Mouse (Mus musculus) kidney, adult 2 months (tissue): ENCODE results near the gene Shld1.

Experiments used
- CTCF ChIP-seq: fragments of 200-500 bp; conservative IDR thresholded peaks from 2 replicates; pipeline ENCODE4 v1.5.1; 2011; ENCODE audit warnings: low read depth, mild to moderate bottlenecking, control low read depth, low read length, moderate library complexity, mixed read lengths; ENCODE audit not compliant: insufficient read depth, insufficient read length
- POLR2A ChIP-seq: fragments of 200-500 bp; IDR thresholded peaks from one replicate; pipeline ENCODE4 v1.6.1; 2011; ENCODE audit warnings: low read depth, low read length, control low read depth

- TF ChIP-seq CTCF (no peak), POLR2A (no peak)
Observed at GRCm38 (mm10) chr2:132669091-132669490, 17.6 kb upstream of the Shld1 start.
